Mouse (Mus musculus) midbrain, embryonic 12.5 days (tissue): ENCODE measurements around the gene March10. TPM values are rescaled to one million over a fixed set of nuclear protein-coding genes. Genes with fewer than 3 reads are reported as not detected.
A peak's percentile ranks its signal among the peaks of the same experiment; 100 is the strongest.

Experiments
- ATAC-seq: fragments of 200-750 bp; cut with Nextera tagmentation; 2 replicates; pipeline ENCODE4 v1.8.0; 2017; ENCODE audit warnings: low read depth, moderate TSS enrichment, moderate library complexity; ENCODE audit not compliant: low FRiP score
- H3K27ac ChIP-seq: fragments of 300-500 bp; sonication (generic); replicated peaks from 2 replicates; pipeline ENCODE4 v1.5.1; 2016; ENCODE audit warnings: mild to moderate bottlenecking
- H3K27me3 ChIP-seq: fragments of 300-500 bp; sonication (generic); 2 replicates; pipeline ENCODE4 v1.6.1; 2016; ENCODE audit warnings: mild to moderate bottlenecking
- H3K36me3 ChIP-seq: fragments of 300-500 bp; sonication (generic); 2 replicates; pipeline ENCODE4 v1.6.1; 2016
- H3K4me1 ChIP-seq: fragments of 300-500 bp; sonication (generic); 2 replicates; pipeline ENCODE4 v1.6.1; 2016
- H3K4me2 ChIP-seq: fragments of 300-500 bp; sonication (generic); replicated peaks from 2 replicates; pipeline ENCODE4 v1.6.1; 2016; ENCODE audit warnings: mild to moderate bottlenecking, moderate library complexity
- H3K4me3 ChIP-seq: fragments of 300-500 bp; sonication (generic); 2 replicates; pipeline ENCODE4 v1.5.1; 2016; ENCODE audit warnings: mild to moderate bottlenecking
- H3K9ac ChIP-seq: fragments of 300-500 bp; sonication (generic); replicated peaks from 2 replicates; pipeline ENCODE4 v1.6.1; 2016; ENCODE audit warnings: mild to moderate bottlenecking, moderate library complexity
- H3K9me3 ChIP-seq: fragments of 300-500 bp; sonication (generic); 2 replicates; pipeline ENCODE4 v1.6.1; 2016; ENCODE audit warnings: mild to moderate bottlenecking
- WGBS: fragments of 180-500 bp; shearing (Covaris S2); methylation state at CpG from one replicate; pipeline ENCODE4 v1.1.7; 2016; 5-methylcytosine and 5-hydroxymethylcytosine counted together
- polyA plus RNA-seq: library from polyadenylated mRNA; unstranded; fragments of >200 nt; fragmentation: Nextera tagmentation; extraction: Ambion mirVana; gene quantifications from 2 replicates; pipeline ENCODE4 v1.2.1, GENCODE M21; 2016

March10 gene
- polyA plus RNA-seq, 1 experiment from 2014 or later, result 0.48 TPM

DNA sequence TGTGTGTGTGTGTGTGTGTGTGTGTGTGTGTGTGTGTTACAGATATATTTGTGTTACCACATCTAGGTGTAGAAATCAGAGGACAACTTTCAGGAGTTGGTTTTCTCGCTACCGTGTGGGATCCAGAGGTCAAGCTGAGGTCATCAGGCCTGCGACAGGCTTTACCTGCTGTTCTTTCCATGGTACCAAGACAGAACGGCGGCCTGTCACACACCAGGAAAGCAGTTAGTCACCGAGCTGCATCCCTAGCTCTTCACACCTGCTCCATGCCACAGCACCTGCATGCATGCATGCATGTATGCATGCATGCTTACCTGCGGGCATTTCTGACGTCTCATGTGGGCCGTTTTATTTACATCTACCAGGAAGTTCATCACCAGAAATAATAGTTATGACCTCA lies 9.0 kb upstream of the March10 start:
- ATAC-seq, result no peak
- Histone ChIP-seq H3K9ac (no peak overlapping the region), H3K4me1 (peaks cover 13% of the 10 kb centered on the region), H3K27ac (no peak overlapping the region), H3K9me3 (no peaks in the 10 kb centered on the region), H3K4me2 (no peak overlapping the region), H3K4me3 (no peak overlapping the region), H3K36me3 (no peaks in the 10 kb centered on the region), H3K27me3 (no peaks in the 10 kb centered on the region; the same call in 1 of the 2 replicates)
- WGBS, result 79% methylated on average over 9 of the region's 9 CpGs

DNA sequence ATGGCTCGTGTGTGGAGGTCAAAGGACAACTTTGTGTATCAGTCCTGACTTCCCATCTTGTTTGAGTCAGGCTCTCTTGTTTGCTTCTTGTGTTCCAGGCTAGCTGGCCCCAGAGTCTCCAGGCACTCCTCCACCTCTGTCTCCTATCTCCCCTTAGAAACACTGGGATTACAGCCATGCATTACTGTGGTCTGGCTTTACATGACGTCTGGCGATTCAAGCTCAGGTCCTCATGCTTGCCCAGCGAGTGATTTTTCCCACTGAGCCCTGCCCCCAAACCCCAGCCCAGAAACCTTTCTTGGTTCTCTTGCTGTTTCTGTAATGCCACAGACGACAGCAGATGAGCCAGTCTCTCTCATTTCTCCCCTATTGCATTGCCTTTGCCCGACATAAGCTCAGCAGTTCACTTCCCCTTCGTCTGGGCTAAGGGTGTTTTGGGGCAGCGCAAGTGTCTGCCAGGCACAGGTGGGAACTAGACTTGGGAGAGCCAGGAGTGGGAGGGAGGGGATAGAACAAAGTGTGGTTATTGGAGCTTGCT lies 8.0 kb upstream of the March10 start:
- no peak overlapping the region for H3K9ac ChIP-seq
- H3K9me3 ChIP-seq, result no peaks in the 10 kb centered on the region
- H3K36me3 ChIP-seq, result no peaks in the 10 kb centered on the region
- H3K4me3 ChIP-seq, result no peak overlapping the region
- 73% methylated on average over 8 of the region's 8 CpGs for WGBS
- ATAC-seq, result no peak
- H3K4me1 ChIP-seq, result peaks cover 13% of the 10 kb centered on the region; the same call in 1 of the 2 replicates
- no peaks in the 10 kb centered on the region; the same call in 1 of the 2 replicates for H3K27me3 ChIP-seq
- no peak overlapping the region for H3K27ac ChIP-seq
- no peak overlapping the region for H3K4me2 ChIP-seq

DNA sequence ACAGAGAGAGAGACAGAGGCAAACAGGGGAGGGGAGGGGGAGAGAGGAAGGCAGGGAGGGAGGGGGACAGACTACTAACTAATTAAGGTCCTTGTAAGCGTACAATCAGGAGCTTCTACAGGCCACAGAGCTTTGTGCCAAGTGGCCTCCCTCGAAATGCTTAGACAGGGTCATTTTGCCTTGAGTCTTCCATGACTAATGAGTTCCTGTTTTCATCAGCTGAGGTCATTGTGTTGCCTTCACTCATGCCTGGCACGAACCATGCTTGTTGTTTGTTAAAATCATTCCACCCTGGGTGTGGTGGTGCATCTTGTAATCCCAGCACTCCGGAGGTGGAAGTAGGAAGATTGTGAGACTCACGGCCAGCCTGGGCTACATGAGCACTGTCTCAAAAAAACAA lies 3.4 kb upstream of the March10 start:
- Histone ChIP-seq H3K27me3 (peaks cover 5% of the 10 kb centered on the region; the same call in 1 of the 2 replicates), H3K36me3 (no peaks in the 10 kb centered on the region), H3K4me2 (no peak overlapping the region), H3K27ac (no peak overlapping the region), H3K4me3 (no peak overlapping the region), H3K9me3 (no peaks in the 10 kb centered on the region), H3K9ac (no peak overlapping the region), H3K4me1 (peaks cover 15% of the 10 kb centered on the region)
- WGBS, result 53% methylated on average over 5 of the region's 5 CpGs
- no peak for ATAC-seq

DNA sequence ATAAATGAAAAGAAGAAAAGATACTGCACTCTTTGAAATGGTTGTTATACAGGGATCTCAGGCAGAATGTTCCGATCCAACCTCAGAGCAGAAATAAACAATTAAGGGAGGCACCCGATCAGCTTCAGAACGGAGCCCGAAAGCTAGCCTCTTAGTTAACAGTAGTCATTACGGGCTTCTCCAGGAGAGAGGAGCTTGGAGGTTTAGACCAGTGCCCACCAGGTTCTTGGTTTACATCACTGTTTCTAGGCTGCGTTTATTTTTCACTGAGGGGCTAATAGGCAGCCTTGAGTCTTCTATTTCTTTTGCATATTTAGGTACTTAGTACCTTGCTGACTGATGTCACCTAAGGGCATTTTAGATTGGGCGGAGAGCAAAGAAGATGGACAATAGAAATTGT lies 506 bp upstream of the March10 start:
- Histone ChIP-seq H3K4me1 (peaks cover 15% of the 10 kb centered on the region), H3K27ac (peak overlapping the region; percentile 83), H3K27me3 (0 out of 2 replicates have a peak, but pooled peaks cover 5% of the 10 kb centered on the region), H3K4me2 (peak overlapping the region; percentile 72), H3K36me3 (no peaks in the 10 kb centered on the region), H3K9me3 (no peaks in the 10 kb centered on the region), H3K4me3 (peak overlapping the region; percentile 49), H3K9ac (peak overlapping the region; percentile 55; the same call in 1 of the 2 replicates)
- no peak for ATAC-seq
- WGBS, result 53% methylated on average over 7 of the region's 7 CpGs

DNA sequence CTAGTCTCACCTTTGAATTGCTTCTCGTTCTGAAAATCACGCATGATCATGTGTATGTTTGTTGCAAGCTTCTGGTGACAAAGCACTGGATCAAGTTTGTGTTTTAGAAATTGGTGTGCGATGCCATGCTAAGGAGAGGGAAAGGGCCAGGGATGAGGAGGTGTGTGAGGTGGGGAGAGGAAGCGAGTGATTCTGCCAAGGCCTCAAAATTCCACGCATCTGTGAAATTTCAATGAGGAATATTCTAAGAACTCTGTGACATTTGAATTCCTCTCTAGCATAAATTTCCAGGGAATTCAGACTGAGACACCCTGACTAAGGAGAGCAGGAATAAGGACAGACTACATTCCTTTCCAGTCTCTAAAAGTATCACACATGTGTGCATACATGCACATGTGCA lies 1.4 kb downstream of the March10 start:
- H3K4me2 ChIP-seq, result no peak overlapping the region
- WGBS, result 90% methylated on average over 5 of the region's 5 CpGs
- 0 out of 2 replicates have a peak, but pooled peaks cover 5% of the 10 kb centered on the region for H3K27me3 ChIP-seq
- H3K9me3 ChIP-seq, result no peaks in the 10 kb centered on the region
- no peaks in the 10 kb centered on the region for H3K36me3 ChIP-seq
- no peak overlapping the region for H3K4me3 ChIP-seq
- peaks cover 20% of the 10 kb centered on the region for H3K4me1 ChIP-seq
- no peak for ATAC-seq
- H3K27ac ChIP-seq, result no peak overlapping the region
- no peak overlapping the region for H3K9ac ChIP-seq

DNA sequence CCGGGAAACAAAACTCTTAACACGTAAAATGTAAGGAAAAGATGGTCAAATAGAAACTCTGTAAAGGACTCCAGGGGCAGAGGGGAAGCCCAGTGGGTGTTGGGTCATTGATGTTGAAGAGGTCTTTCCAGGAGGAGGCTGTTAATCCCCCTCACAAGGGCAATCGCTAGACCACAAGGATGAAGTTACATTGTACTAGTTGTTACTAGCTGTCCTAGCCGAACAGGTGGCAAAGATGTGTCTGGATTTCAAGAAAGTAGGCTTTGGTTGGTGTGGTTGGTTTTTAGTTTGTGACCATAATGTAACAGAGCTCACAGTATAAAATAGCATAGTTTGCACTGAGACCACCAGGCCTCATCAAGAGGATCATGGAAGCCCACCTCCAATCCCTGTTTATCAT lies 3.5 kb downstream of the March10 start:
- Histone ChIP-seq H3K36me3 (no peaks in the 10 kb centered on the region), H3K4me1 (peaks cover 20% of the 10 kb centered on the region), H3K9me3 (no peaks in the 10 kb centered on the region), H3K27me3 (peaks cover 11% of the 10 kb centered on the region; the same call in 1 of the 2 replicates), H3K4me3 (no peak overlapping the region), H3K4me2 (no peak overlapping the region), H3K9ac (no peak overlapping the region), H3K27ac (no peak overlapping the region)
- ATAC-seq, result no peak
- 82% methylated on average over 4 of the region's 4 CpGs for WGBS

DNA sequence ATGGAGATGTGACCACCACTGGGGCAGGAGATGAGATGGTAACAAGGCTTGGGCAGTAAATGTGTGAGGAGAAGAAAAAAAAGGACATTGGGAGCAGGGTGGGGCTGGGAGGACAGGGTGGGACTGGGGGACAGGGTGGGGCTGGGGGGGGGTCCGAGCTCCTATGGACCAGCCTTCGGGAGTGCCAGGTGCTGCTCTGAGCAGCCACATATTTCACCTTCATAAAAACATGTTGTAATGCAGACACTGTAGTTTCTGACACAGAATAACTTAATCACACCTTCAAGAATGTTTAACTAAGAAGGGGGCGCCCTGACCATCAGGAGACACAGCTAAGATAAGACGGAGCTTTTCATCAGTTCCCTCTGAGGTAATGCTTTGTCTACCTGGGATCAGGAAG lies 4.0 kb downstream of the March10 start:
- peaks cover 10% of the 10 kb centered on the region; the same call in 1 of the 2 replicates for H3K27me3 ChIP-seq
- 95% methylated on average over 4 of the region's 4 CpGs for WGBS
- H3K9ac ChIP-seq, result no peak overlapping the region
- H3K4me2 ChIP-seq, result no peak overlapping the region
- no peak for ATAC-seq
- H3K4me3 ChIP-seq, result no peak overlapping the region
- H3K9me3 ChIP-seq, result no peaks in the 10 kb centered on the region
- no peaks in the 10 kb centered on the region for H3K36me3 ChIP-seq
- H3K4me1 ChIP-seq, result peaks cover 17% of the 10 kb centered on the region
- no peak overlapping the region for H3K27ac ChIP-seq

DNA sequence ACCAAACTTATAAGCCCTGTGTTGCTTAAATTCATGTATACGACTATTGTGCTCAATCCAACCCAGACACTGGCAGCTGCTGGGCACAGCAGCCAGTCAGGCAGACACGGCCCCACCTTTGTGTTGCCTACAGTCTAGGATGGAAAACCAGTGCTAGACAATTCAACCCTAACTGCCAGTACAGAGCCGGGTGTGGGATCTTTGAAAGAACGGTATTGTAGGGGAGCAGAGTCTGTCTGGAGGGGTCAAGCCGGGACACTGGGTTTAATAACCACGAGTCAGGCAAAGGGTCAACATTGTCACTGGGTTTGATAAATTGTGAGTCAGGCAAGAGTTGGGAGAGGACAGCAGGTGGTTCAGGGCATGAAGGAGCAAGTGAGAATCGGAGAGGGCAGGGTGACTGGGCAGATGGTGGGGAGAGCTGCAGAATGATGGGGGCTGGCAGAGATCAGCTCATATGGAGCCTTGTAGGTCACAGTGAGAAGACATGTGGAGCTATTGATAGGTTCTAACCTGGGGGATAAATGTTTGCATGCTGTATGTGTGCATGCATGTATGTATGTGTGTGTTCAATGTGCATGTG lies 4.9 kb downstream of the March10 start:
- no peak overlapping the region for H3K4me2 ChIP-seq
- H3K4me3 ChIP-seq, result no peak overlapping the region
- WGBS, result 70% methylated on average over 7 of the region's 7 CpGs
- H3K27ac ChIP-seq, result no peak overlapping the region
- ATAC-seq, result no peak
- no peak overlapping the region for H3K9ac ChIP-seq
- H3K27me3 ChIP-seq, result peaks cover 7% of the 10 kb centered on the region; the same call in 1 of the 2 replicates
- H3K9me3 ChIP-seq, result no peaks in the 10 kb centered on the region
- no peaks in the 10 kb centered on the region for H3K36me3 ChIP-seq
- H3K4me1 ChIP-seq, result peaks cover 11% of the 10 kb centered on the region

DNA sequence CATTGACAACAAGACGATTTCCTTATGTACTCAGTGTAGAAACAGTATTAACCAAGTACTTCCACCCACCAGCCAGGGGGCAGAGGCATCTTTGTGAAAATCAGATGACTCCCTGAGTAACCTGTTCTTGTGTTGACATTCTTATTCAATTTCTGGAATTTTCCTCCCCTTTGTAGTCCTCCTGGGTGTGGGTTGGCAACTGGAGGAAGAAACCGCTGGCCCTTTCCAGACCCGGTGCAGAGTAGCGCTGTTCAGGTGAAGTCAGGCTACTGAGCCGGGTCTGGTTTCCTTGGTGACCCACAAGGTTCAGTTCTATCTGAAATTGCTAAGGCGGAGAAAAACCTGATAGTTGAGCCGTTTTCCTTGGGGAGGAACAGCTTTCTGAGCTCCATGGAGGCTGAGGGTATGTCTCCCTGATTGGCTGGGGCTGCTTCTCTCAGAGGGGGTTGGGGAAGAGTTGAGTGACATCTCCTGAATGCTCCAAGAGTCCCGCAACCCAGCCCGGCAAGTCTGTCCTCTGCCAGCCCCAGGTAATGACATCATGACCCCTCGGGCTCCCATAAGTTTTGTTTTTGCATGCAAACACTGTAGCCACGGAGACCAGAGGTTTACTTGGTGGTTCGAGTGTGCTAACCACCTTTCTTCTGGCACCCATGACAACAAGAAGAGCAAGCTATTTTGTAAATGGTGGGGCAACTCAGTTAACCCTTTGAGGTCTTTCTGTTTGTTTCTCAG lies 6.8 kb downstream of the March10 start:
- no peak overlapping the region for H3K4me2 ChIP-seq
- H3K4me1 ChIP-seq, result 0 out of 2 replicates have a peak, but pooled peaks cover 5% of the 10 kb centered on the region
- 77% methylated on average over 12 of the region's 12 CpGs for WGBS
- no peak overlapping the region for H3K4me3 ChIP-seq
- H3K9ac ChIP-seq, result no peak overlapping the region
- H3K36me3 ChIP-seq, result no peaks in the 10 kb centered on the region
- no peaks in the 10 kb centered on the region for H3K9me3 ChIP-seq
- ATAC-seq, result no peak
- peaks cover 5% of the 10 kb centered on the region; the same call in 1 of the 2 replicates for H3K27me3 ChIP-seq
- H3K27ac ChIP-seq, result no peak overlapping the region

DNA sequence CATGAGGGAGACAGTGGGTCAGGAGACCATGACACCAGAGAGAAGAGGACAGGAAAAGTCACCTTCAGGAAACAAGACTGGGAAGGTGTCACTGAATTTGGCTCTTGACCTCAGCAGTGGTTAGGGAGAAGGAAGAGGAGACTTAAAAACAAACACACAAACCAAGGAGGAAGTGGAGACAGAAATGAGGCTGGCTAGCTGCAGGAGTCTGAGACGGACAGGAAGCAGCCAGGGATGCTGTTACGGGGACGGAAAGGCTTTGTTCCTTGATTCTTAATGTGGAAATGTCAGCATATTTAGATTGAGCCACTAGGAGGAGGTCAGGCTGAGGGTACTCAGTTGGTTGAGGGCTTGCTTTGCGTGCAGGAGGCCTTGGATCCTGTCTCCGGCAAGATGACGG lies 8.9 kb downstream of the March10 start:
- 86% methylated on average over 6 of the region's 6 CpGs for WGBS

DNA sequence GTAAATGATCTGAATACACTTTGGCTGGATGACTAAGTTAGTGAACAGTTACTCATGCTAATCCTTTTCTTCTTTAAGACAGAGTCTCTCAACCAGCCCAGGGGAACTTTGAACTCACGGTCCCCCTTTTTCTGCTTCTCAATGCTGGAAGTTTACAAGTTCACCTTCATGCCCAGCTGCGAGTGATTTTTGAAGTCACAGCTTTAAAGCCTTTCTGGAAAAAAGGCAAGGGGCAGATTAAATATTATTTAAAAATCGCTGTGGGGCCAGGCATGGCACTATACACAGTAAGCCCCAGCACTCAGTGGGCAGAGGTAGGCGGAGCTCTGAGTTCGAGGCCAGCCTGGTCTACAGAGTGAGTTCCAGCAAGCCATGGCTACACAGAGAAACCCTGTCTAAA lies 10.3 kb downstream of the March10 start:
- WGBS, result 86% methylated on average over 5 of the region's 5 CpGs

More for the DNA sequence above, 8.9 kb downstream of the March10 start:
- Histone ChIP-seq H3K4me1 (0 out of 2 replicates have a peak, but pooled peaks cover 5% of the 10 kb centered on the region), H3K4me3 (no peak overlapping the region), H3K4me2 (no peak overlapping the region), H3K27me3 (peaks cover 5% of the 10 kb centered on the region; the same call in 1 of the 2 replicates), H3K36me3 (no peaks in the 10 kb centered on the region), H3K9ac (no peak overlapping the region), H3K9me3 (no peaks in the 10 kb centered on the region), H3K27ac (no peak overlapping the region)
- ATAC-seq, result no peak

DNA sequence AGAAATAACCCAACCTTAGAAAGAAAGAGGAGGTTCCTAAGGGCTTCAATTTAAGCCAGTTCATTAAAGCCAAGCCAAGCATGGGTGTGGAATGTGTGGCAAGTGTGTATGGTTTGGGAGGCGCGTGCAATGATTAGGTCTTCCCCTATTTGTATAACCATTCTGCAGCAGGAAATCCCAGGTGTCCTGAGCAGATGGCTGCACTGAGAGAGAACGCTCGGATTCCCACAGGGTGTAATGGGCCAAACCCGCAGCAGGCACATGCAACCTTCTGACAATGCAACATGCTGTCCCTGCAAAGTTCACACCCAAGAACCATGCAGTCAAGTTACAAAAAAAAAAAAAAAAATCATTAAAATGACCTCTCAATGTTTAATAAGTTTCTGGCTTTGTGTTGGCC lies 10.8 kb downstream of the March10 start:
- ATAC-seq, result no peak
- Histone ChIP-seq H3K4me3 (no peak overlapping the region), H3K9ac (no peak overlapping the region), H3K36me3 (no peaks in the 10 kb centered on the region), H3K27ac (no peak overlapping the region), H3K9me3 (no peaks in the 10 kb centered on the region), H3K4me1 (no peaks in the 10 kb centered on the region), H3K27me3 (peaks cover 5% of the 10 kb centered on the region; the same call in 1 of the 2 replicates), H3K4me2 (no peak overlapping the region)
- WGBS, result 74% methylated on average over 5 of the region's 5 CpGs

More for the DNA sequence above, 10.3 kb downstream of the March10 start:
- no peak overlapping the region for H3K4me3 ChIP-seq
- no peak overlapping the region for H3K27ac ChIP-seq
- no peak overlapping the region for H3K9ac ChIP-seq
- no peak for ATAC-seq
- H3K9me3 ChIP-seq, result no peaks in the 10 kb centered on the region
- no peaks in the 10 kb centered on the region for H3K4me1 ChIP-seq
- no peak overlapping the region for H3K4me2 ChIP-seq
- H3K27me3 ChIP-seq, result peaks cover 5% of the 10 kb centered on the region; the same call in 1 of the 2 replicates
- H3K36me3 ChIP-seq, result no peaks in the 10 kb centered on the region
